Mouse (Mus musculus) left cerebral cortex, postnatal 4 days (tissue): Measurements from ENCODE around the gene Hapln4. TPM values are rescaled to one million over a fixed set of nuclear protein-coding genes. Genes with fewer than 3 reads are reported as not detected.
A peak's percentile ranks its signal among the peaks of the same experiment; 100 is the strongest.
"Not testable (repeated sequence)": the region's sequence is repeated elsewhere in the genome, so short reads cannot be mapped to it uniquely, and the experiment has no call there.

Experiments
- DNase-seq: peaks from one replicate; pipeline ENCODE4 v3.0.0-alpha.2; 2022
- intact Hi-C: fragments of 180-260 bp; cut with DNase I; formaldehyde crosslinking; loops from one replicate; pipeline ENCODE4 v1.15.1; 2025
- total RNA-seq, 2 experiments: library from RNA; stranded (reverse); gene quantifications; 2 replicates each; pipeline ENCODE4 v1.2.3; 2021

Hapln4 gene
- 1 to 10 TPM; 1.4 to 1.5 TPM for total RNA-seq

DNA sequence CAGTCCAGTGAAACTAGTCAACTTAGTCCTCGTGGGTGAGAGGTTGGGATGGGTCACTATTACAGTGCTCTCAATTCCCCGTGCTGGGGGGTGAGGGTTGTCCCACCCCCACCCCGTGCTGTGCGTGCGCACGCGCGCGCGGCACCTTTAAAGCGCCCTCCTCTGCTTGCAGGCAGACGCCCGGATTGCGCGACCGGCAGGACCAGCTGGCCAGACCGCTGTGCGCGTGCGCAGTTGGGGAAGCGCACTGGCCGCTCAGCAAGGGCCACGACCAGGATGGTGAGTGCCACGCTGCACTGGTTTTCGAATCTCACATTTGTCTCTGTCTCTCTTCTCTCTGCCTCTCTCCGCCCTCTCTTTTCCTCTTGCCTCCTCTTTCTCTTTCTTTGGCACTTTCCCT, at the start of gene Hapln4:
Hapln4 (plus strand) TSS at position 173 of the 400 bp plus-strand sequence.
- intact Hi-C loops: loop anchor here (10.0 kb wide), 1 partner anchor 142 kb away; no protein-coding TSS in a partner anchor
- peak; percentile 57 for DNase-seq

DNA sequence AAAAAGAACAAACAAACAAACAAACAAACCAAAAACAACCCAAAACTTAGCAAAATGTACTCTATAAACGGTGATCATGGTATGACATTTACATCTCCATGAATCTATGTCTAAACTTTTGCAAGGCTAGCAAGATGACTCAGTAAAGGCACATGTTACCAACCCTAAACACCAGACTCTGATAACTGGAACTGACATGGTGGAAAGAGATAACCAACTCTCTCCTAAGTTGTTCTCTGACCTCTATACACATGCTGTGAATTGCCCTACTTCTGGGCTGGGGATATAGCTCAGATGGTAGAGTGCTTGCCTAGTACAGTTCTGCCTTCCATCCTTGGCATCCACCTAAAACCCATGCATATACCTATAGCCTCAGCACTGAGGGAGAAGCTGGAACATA, 45.3 kb upstream of the Hapln4 start:
- intact Hi-C loops: loop anchor here (10.0 kb wide), 1 partner anchor 123 kb away; no protein-coding TSS in a partner anchor

DNA sequence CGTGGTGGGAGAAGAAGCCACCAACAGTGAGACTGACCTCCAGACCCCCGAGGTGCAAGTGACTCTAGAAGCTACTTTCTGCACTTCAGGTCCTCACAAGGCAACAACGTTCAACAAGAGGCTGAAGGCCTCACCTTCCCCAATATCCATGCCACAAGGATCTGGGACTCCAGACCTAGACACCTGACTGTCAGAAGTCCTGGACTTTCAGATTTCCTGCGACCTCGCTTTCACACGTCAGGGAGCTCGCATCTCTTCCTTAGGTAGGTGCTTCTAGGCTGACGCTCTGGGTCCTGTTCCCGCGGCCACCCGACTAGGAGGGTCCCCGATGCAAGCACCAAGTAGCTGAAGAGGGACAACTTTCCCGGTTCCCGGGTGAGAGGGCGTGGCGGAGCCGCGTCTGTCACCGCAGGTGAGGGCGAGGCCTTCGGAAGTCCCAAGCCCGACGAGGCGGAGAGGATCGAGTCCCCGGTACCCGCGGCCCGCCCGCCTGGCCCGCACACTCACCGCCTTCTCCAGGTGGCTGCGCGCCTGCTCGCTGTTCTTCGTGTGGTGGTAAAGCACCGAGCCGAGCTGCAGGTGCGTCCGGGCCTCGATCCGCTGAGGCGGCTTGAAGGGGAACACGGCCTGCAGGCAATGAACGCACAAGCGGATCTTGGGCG, 41.2 kb upstream of the Hapln4 start:
- intact Hi-C loops: no loop called here
- peak; percentile 15 for DNase-seq

More for the DNA sequence above, 45.3 kb upstream of the Hapln4 start:
- no peak for DNase-seq

DNA sequence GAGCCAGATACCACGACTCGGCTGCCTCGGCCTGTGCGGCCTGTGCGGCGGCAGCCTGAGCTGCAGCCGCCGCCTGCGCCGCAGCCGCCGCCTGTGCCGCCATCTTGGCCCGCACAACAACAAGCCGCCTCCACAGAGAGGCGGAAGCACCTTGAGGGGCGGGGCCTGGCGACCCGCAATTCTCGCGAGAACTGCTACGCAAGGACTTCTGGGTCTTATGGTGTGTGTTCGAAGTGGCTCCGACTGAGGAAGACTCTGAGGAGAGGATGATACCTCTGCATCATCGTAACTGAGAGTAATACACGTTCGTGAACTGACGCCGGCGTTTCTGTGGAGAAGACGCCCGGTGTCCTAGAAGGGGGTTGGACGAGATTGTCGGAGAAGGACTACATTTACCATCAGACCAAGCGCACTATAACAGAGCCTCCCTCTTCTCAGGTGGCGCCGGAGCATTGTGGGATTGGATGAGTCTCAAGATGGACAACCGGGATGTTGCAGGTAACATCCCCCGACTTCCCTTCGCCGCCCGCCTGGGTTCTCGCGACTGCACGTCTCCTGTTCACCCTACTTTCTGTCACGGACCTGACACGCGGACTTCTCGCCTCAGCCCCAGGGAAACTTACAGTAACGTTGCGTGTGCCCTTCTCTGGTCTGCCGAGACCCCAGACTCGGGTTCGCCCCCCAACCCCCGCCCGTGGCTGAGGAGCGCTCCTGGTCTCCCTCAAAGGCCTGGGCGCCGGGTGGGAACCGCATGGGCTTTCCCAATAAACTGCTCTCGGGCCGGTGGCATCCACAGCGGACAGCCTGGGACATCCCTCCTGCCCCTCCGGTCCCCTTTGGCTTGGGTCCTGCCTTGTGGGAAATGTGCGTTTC, 40.4 kb upstream of the Hapln4 start, which contains the start of the genes Mau2 and Sugp1:
Mau2 (minus strand) TSS at position 152 of the 873 bp plus-strand sequence.
Sugp1 (plus strand) TSS at position 231 of the 873 bp plus-strand sequence.
- intact Hi-C loops: no loop called here
- peak; percentile 97 for DNase-seq

DNA sequence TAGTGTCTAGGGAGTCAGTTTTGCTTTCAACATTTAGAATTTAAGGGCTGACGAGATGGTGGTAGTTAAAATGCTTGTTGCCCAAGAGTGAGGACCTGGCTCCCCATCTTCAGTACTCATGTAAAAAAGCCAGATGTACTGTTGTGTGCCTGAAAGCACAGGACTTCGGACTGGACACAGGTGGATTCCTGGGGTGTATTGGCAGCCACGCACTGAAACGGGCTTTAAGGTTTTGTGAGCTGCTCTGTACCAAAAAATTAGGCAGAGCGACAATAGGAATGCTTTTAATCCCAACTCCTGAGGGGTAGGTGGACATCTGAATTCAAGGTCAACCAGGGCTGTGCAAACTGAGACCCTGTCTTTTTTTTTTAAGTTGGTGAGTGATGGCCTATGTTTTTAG, 39.3 kb upstream of the Hapln4 start:
- intact Hi-C loops: no loop called here
- no peak for DNase-seq

DNA sequence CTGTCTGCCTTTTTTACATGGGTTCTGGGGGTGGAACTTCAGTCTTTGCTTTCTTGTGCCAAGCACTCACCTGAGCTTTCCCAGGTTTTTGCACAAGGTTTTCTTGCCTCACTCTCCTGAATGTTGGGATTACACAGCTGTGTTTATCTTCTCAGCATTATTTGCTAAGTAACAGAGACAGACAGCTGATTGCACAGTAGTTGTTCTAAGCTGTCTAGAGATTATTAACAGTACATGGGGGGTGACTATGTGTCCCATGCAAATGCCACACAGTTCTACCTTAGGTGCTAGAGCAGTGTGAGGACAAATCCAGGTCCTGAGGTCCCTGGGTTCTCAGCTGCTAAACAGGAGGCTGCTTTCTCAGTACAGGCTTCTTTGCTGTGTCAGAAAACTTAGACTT, 33.6 kb upstream of the Hapln4 start:
- DNase-seq: no peak
- intact Hi-C loops: no loop called here

DNA sequence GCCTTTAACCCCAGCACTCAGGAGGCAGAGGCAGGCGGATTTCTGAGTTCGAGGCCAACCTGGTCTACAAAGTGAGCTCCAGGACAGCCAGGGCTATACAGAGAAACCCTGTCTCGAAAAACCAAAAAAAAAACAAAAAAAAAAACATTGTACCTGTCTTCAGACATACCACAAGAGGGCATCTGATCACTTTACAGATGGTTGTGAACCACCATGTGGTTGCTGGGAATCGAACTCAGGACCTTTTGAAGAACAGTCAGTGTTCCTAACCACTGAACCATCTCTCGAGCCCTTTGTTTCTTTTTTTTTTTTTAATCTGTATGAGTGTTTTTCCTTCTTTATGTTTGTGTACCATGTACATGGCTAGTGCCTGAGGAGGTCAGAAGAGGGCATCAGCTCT, 32.8 kb upstream of the Hapln4 start:
- intact Hi-C loops: not testable (repeated sequence)

DNA sequence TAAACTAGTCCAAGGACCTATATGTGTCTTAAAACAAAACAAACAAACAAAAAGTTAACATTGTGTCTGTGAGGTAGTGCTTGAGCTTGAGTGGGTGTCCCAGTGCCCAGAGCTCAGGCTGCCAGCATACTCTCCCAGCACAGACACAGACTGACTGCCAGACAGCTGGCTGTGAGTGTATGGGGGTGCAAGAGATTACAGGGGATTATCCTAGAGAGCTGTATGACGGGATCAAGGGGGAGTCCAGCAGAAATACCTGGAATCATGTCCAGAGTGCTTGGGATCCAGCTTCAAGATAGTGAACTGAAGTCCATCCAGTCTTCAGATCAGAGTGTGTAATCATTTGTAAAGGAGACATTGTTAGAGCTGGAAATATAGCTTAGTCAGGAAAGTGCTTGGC, 25.5 kb upstream of the Hapln4 start:
- intact Hi-C loops: no loop called here

More for the DNA sequence above, 32.8 kb upstream of the Hapln4 start:
- DNase-seq: not testable (repeated sequence)

DNA sequence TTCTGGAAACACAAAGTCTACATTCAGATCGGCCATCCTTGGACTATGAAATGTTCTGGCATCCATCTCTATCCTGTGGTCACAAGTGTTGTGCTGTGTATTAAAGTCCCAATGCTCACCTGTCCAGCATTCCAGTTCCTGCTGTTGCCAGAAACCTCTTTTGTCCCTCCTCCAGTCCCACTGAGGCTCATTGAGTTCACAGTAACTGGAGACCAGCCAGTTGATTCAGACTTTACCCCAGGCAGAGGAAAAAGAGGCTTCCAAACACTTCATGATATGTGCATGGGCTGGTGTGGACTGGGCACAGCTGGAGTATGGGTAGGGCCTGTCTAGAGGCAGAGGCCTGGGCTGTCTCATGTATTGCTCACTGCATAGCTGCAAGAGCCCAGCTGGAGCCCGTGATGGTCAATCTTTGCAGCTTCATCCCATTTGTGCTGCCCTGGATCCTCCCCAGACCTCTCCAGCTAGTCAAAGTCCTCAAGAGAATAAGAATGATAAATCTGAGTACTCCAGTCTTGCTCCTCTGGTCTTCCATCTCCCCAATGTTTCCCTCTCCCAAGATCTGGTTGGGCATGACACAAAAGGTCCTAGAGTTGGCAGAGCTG, 11.3 kb upstream of the Hapln4 start:
- DNase-seq: no peak
- intact Hi-C loops: no loop called here

More for the DNA sequence above, 25.5 kb upstream of the Hapln4 start:
- DNase-seq: no peak

DNA sequence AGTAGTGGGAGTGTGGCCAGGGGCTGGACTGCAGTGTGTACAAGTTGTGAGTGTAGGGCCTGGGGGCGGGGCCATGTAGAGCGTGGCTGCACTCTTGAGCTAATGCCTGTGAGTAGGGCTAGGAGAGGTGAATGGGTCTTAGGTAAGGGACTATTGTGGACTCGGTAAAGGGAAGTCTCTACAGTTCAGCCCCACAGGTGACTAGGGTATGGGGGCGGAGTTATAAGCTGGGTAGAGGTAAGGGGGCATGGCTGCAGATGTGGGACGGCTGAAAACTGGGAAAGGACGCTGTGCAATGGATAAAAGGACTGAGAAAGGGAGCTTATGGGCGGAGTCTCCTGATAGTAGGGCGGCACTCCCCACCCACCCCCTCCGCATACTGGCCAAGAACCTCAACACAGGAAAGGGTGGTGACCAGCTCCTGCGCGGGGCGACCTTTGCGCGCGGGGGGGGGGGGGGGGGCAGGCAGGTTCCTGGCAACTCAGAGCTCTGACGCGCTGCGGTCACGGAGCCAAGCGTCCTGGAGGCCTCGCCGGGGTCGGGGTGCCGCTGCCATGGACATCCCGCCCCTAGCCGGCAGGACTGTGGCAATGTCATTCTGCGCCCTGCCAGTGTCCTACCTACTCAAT, 10.7 kb upstream of the Hapln4 start, which contains the start of gene Tm6sf2:
Tm6sf2 (plus strand) TSS at position 484 of the 629 bp plus-strand sequence.
- intact Hi-C loops: no loop called here

DNA sequence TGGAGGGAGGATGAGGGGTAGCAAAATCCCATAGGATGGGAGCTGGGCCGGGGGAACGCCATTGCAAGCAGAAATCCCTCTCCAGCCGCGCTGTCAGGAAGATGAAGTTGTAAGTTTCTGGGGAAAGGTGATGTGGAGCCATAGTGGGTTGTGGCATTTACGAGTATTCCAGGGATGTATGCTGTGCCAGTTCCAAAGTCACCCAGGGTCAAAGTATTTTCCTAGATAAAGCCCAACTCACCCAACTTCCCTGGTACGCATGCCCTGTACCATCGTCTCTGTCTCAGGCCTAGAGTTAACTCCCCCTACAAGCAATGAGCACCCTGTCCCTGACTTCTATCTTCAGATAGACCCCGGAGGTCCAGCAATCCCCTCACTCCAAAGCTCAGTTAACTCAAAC, 10.1 kb upstream of the Hapln4 start:
- intact Hi-C loops: no loop called here
- DNase-seq: no peak

More for the DNA sequence above, 10.7 kb upstream of the Hapln4 start, which contains the start of gene Tm6sf2:
- DNase-seq: no peak

DNA sequence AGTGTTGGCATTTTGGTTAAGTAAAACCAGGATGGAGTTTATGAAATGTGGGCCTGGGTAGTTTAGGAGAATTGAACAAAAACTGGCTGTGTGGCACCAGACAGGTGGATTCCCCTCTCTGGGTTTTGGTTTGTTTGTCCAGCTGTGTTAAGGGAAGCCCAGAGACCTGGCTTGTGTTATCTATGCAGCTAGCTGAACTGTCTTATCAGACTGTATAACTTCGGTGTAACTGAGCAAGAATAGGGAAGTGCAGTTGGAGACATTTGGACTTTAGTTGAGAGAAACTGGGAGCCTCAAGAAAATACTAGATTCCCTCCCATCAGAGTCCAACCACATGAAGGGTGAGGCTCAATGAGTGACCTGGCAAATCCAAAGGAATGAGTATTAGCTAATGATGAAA, 9.6 kb upstream of the Hapln4 start:
- intact Hi-C loops: no loop called here
- DNase-seq: no peak

DNA sequence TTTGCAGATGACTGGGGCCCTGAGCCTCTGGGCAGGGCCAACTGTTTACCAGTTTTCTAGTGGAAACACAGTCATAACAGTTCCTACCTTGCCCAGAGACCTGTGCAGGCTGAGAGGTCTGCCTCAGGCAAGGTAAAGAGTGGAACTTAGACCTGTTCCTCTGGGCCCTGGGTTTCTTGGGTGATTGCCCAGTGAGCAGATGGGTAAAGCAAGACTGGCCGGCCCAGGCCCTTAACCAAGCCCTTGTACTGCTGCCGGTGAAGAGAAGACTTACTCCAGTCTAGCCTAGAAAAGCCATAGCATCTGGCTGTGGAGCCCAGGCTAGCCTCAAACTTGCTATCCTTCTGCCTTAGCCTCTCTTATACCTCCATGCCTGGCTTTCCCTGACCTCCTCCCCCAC, 1.3 kb upstream of the Hapln4 start:
- intact Hi-C loops: loop anchor here (10.0 kb wide), 1 partner anchor 143 kb away; no protein-coding TSS in a partner anchor
- DNase-seq: no peak

DNA sequence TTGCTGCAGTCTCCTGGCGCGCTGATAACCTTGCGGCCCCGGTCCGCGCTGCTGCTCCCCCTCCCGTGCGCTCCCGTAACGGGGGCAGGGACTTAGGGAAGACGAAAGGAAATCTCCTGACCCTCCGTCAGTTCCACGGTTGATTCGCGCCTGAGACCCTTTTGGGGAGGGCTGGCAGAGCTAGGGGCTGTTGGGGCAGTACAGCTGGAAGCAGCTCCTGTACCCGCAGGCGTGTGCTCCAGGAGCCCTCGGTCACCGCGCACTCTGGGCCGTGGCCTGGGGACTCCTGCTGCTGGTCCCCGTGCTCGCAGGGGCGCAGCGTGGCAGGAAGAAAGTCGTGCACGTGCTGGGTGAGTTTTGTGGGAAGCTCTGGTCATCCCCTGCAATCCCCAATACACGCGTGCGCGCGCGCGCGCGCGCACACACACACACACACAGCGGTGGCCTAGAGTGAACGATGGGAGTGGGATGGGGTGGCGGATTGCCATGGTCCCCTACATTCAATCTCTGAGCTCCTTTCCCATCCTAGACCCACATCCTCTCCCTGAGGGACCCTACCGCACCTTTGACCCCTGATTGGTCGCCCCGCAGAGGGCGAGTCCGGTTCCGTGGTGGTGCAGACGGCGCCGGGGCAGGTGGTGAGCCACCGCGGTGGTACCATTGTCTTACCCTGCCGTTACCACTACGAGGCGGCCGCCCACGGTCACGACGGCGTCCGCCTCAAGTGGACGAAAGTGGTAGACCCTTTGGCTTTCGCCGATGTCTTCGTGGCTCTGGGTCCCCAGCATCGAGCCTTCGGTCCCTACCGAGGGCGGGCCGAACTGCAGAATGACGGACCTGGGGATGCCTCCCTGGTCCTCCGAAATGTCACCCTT, 1.2 kb downstream of the Hapln4 start:
- intact Hi-C loops: loop anchor here (10.0 kb wide), 1 partner anchor 140 kb away; no protein-coding TSS in a partner anchor
- DNase-seq: no peak

DNA sequence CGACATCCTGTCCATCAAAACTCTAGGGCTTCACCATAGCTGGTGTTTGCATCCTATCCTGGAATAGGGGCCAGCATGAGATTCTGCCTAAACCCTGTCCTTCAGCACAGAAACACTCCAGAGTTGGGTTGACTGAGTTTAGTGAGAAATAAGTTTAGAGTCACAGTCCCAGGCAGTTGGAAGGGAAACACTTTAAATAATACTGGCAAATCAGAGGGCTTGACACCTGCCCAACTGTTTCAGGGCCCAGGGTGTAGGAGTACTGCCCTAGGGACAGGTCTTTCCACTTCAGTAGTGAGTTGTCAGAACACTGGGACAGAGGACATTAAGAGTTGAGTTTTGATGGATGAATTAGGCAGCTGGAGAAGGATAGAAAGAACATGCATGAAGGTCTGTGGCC, 2.9 kb downstream of the Hapln4 start:
- no peak for DNase-seq
- intact Hi-C loops: loop anchor here (10.0 kb wide), 1 partner anchor 139 kb away; no protein-coding TSS in a partner anchor

DNA sequence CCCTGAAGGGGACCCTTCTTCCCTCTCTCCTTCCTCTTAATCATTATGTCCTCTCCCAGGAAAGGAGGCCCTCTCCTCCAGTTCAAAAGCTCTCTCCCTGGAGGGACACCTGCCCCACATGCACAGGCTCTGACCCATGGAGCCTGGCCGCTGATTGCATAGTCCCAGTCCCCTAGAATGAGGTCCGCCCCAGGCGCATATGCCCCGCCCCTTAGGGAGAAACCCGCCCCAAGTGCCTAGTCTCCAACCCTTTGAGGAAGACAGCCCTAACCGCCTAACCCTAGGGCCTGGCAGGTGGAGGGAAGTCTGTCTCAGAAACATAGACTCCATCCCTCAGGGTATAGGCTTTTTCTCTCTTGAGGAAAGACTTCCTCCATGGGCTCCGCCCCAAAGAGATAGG, 4.0 kb downstream of the Hapln4 start:
- DNase-seq: no peak

DNA sequence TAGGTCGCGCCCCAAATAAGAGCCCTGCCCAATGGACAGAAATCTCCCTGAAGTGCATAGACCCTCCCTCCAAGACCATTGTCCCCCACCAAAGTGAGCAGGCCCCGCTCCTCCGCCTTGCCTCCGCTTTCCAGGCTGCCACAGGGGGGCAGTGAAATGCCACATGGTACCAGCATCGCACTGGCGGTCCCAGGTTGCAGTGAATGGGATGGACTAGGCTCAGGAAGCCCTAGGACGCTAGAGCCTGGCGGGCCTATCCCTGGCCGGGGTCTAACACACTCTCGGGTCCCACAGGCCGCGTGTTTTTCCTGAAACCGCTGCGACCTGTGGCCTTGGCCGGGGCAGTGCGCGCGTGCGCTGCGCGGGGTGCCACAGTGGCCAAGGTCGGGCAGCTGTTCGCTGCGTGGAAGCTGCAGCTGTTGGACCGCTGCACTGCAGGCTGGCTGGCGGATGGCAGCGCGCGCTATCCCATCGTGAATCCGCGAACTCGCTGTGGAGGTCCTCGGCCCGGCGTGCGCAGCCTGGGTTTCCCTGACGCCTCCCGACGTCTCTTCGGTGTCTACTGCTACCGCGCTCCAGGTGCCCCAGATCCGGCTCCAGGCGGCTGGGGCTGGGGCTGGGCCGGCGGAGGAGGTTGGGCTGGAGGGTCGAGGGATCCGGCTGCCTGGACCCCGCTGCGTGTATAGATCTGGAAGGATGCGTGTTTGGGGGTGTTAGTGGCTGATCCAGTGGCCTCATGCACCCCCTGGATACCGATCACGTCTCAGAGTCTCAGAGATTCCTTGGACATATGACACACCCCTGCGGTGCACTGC, 4.8 kb downstream of the Hapln4 start:
- peak; percentile 66 for DNase-seq
- intact Hi-C loops: loop anchor here (10.0 kb wide), 1 partner anchor 137 kb away; no protein-coding TSS in a partner anchor

More for the DNA sequence above, 4.0 kb downstream of the Hapln4 start:
- intact Hi-C loops: loop anchor here (10.0 kb wide), 1 partner anchor 138 kb away; no protein-coding TSS in a partner anchor

DNA sequence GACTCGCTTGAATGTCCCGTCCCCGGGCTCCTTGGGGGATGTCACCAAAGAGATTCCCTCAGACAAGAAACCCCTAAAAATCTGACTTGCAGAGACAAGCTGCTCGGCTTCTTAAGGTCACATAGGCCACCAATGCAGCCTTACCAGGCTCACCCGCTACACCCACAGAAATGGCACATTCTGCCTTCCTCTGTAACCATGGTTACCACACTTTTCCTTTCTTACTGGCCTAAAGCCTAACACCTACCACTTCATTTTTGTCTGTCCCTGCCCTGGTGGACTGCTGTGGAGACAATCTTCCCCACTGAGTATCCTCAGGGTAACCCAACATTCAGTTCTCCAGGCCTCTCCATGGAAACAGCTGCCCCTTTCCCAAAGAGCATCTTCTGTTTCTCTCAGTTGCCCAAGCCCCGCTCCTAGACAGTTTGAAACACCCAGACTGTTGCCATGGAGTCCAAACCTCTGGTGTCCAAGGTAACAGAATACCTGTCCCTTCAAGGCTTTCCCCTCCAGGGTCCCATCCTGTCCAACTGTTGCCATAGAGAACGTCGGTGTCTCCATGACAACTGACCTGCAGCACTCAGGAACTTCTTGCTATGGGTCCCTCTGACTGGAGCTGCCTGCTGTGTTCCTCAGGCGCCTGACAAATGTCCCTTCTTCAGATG, 6.2 kb downstream of the Hapln4 start:
- no peak for DNase-seq
- intact Hi-C loops: loop anchor here (10.0 kb wide), 1 partner anchor 135 kb away; no protein-coding TSS in a partner anchor
